Mouse (Mus musculus) brown adipose tissue, adult 24 weeks (tissue): ENCODE results near the gene Nxt1. TPM values are rescaled to one million over a fixed set of nuclear protein-coding genes. Genes with fewer than 3 reads are reported as not detected.

Experiments
- H3K27ac ChIP-seq: fragments of 200-500 bp; replicated peaks from 2 replicates; pipeline ENCODE4 v1.5.1; 2012; ENCODE audit warnings: low read depth, mild to moderate bottlenecking, low read length
- H3K4me1 ChIP-seq: fragments of 200-500 bp; 2 replicates; pipeline ENCODE4 v1.6.1; 2012; ENCODE audit warnings: low read length, mixed read lengths; ENCODE audit not compliant: control insufficient read depth, insufficient read depth, insufficient read length
- H3K4me3 ChIP-seq: fragments of 200-500 bp; 2 replicates; pipeline ENCODE4 v1.5.1; 2012; ENCODE audit warnings: low read depth, mild to moderate bottlenecking, low read length, moderate library complexity; ENCODE audit not compliant: insufficient read depth
- polyA plus RNA-seq: library from polyadenylated mRNA; stranded (reverse); fragments of >200 nt; gene quantifications from 2 replicates; pipeline ENCODE4 v1.2.4, GENCODE M21; 2012; ENCODE audit not compliant: missing spikeins, insufficient read depth, insufficient read length

Gene Nxt1
- 11.0 and 18.8 TPM in 2 replicates for polyA plus RNA-seq

DNA sequence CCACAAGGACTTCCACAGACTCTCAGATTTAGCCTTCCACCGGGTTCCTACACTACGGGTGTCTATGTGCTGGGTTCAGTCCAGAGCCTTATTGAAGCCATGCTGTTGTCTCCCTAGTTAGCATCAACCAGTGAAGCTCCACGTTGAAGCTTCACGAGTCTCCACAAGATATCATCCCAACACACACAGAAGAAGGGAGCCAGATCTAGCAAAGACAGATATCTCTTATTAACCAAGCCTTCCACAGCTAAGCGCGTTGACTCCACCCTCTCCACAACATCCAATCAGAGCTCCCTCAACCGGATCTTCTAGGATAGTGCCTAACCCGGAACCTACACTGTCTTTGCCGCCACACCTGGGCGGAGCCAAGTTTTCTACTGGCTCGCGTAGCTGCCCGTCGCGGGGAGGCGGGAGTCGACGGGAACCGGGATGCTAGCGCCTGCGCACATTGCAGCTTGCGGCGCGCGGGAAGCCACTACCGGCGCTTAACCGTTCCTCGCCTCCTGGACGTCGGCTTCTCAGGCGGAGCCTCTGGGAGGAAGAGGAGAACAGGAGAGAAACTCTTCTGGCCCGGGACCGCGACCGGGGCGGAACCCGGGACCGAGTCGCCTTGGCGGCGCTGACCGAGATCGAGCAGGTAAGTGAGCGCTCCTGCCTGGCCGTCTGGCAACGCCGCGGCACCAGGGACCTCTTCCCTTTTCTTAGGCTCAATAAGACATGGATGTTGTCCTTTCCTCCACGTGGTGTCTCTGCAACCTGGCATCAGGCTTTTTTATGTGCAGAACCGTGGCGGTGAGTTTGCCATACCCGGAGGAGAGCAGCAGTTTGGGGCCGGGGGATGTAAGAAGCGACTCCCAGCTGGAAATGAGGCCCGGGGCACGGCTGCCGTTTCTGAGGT is at the start of gene Nxt1:
Nxt1 (plus strand) TSS at position 403 of the 898 bp plus-strand sequence.
- Histone ChIP-seq H3K4me3 (peak within 1 kb of the TSS; percentile 80), H3K27ac (peak within 1 kb of the TSS; percentile 10; the same call in 1 of the 2 replicates), H3K4me1 (no peaks in the 10 kb centered on the region; the same call in 1 of the 2 replicates)

- Histone ChIP-seq H3K4me3 (no peak overlapping the region), H3K27ac (no peak overlapping the region), H3K4me1 (peaks cover 4% of the 10 kb centered on the region; the same call in 1 of the 2 replicates)
Observed at GRCm38 (mm10) chr2:148623067-148623466, 49.3 kb upstream of the Nxt1 start.

- Histone ChIP-seq H3K4me1 (peaks cover 4% of the 10 kb centered on the region; the same call in 1 of the 2 replicates), H3K4me3 (no peak overlapping the region), H3K27ac (no peak overlapping the region)
Observed at GRCm38 (mm10) chr2:148624484-148624883, 47.9 kb upstream of the Nxt1 start.

- Histone ChIP-seq H3K4me1 (peaks cover 13% of the 10 kb centered on the region), H3K27ac (peak overlapping the region; percentile 45), H3K4me3 (no peak overlapping the region)
Observed at GRCm38 (mm10) chr2:148627011-148627471, 45.4 kb upstream of the Nxt1 start.

GRCm38 (mm10) chr2:148631011-148631410 is 41.4 kb upstream of the Nxt1 start:
- H3K4me3 ChIP-seq, result no peak overlapping the region
- peaks cover 13% of the 10 kb centered on the region for H3K4me1 ChIP-seq
- peak overlapping the region; percentile 50; the same call in 1 of the 2 replicates for H3K27ac ChIP-seq

- peaks cover 13% of the 10 kb centered on the region for H3K4me1 ChIP-seq
- peak overlapping the region; percentile 50; the same call in 1 of the 2 replicates for H3K27ac ChIP-seq
- H3K4me3 ChIP-seq, result no peak overlapping the region
Observed at GRCm38 (mm10) chr2:148631602-148632001, 40.8 kb upstream of the Nxt1 start.

- H3K4me3 ChIP-seq, result no peak overlapping the region
- peaks cover 16% of the 10 kb centered on the region for H3K4me1 ChIP-seq
- H3K27ac ChIP-seq, result no peak overlapping the region
Observed at GRCm38 (mm10) chr2:148634466-148634865, 37.9 kb upstream of the Nxt1 start.

GRCm38 (mm10) chr2:148642610-148643370 is 29.6 kb upstream of the Nxt1 start:
- Histone ChIP-seq H3K27ac (peak overlapping the region; percentile 58), H3K4me1 (peaks cover 5% of the 10 kb centered on the region; the same call in 1 of the 2 replicates), H3K4me3 (no peak overlapping the region)

DNA sequence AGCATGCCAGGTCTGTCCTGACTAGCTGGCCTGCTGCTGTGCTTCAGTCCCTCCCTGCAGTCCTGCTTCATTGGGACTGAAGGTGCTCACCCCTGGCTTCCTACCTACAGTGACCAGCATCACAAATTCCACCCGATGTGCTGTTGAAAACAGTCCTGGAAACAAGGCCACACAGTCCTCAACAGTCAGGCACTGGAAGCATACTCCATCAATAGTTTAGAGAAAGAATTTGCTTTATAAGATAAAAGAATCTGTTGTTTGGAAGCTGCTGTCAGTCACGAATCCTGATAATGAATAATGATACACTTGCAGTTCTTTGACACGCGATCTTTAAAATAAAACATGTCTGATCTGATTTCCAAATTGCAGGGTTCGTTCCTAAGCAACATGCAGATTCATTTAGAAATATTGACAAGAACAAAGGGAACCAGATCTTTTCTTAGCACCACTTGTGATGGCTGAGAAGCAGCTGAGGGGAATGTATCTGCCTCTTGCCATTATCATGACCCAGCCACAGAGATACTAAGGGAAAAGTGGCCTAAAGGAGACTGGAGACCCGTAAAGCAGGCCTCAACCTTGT is 27.9 kb upstream of the Nxt1 start:
- Histone ChIP-seq H3K27ac (no peak overlapping the region), H3K4me3 (no peak overlapping the region)

DNA sequence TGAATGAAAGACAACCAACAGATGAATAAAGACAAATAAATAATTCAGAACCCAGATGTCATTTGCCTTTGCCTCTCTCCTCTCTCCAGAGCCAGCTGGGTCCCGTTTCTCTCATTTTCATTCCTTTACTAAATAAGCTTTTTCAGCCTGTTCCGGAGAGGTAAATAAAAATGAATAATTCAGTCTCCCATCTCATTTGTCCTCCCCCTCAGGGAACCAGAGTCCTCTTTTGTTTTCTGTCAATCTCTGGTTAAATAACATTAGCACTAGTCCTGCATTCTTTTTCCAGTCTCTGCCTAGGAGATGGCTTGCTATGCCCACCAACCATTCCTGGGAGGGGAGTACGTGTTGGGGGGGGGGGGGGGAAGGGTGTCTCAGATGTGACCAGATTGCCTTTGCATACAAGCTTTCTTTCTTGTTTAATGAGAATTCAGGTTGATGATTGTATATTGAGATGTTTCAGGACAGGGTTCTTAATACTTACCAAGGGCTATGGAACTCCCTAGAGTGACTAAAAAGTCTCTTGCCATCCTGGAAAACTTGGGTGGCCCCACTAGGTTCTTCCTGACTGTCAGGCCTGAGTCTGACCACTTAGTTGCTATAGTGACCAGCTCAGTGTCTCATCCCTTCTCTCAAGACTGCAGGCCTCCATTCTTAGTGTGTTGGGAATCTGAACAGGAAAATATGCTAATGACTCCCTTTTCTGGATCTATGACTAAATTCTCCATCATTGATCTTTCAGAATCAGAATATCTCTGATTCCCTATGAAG is 21.6 kb upstream of the Nxt1 start:
- Histone ChIP-seq H3K4me3 (no peak overlapping the region), H3K27ac (no peak overlapping the region), H3K4me1 (no peaks in the 10 kb centered on the region)

More for the DNA sequence above, 27.9 kb upstream of the Nxt1 start:
- 0 out of 2 replicates have a peak, but pooled peaks cover 5% of the 10 kb centered on the region for H3K4me1 ChIP-seq

- Histone ChIP-seq H3K4me3 (no peak overlapping the region), H3K27ac (no peak overlapping the region), H3K4me1 (no peaks in the 10 kb centered on the region)
Observed at GRCm38 (mm10) chr2:148654961-148655360, 17.4 kb upstream of the Nxt1 start.

GRCm38 (mm10) chr2:148663458-148663857 is 8.9 kb upstream of the Nxt1 start:
- Histone ChIP-seq H3K27ac (no peak overlapping the region), H3K4me3 (no peak overlapping the region), H3K4me1 (no peaks in the 10 kb centered on the region)

- Histone ChIP-seq H3K4me3 (no peak overlapping the region), H3K27ac (no peak overlapping the region), H3K4me1 (peaks cover 6% of the 10 kb centered on the region; the same call in 1 of the 2 replicates)
Observed at GRCm38 (mm10) chr2:148677801-148678200, 5.4 kb downstream of the Nxt1 start.

DNA sequence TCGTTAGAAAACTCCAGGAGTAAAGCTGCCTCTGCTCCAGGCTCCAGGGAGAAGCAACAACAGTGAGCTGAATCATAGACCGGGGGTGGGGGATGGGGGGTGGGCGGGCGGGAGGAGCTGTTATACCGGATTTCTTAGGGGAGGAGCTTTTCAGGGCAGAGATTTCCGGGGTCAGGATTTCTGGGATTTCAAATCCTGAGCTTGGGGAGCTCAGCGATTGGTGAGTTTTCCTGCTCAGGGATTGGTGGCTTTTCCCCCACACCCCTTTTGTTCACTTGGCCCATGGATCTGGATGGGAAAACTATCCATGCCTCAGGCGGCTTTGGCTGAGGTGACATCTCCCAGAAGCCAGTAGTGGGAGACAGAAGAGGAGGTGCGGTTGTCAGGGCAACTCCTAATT is 6.9 kb downstream of the Nxt1 start:
- Histone ChIP-seq H3K4me3 (peak overlapping the region; percentile 24; the same call in 1 of the 2 replicates), H3K4me1 (peaks cover 6% of the 10 kb centered on the region; the same call in 1 of the 2 replicates), H3K27ac (peak overlapping the region; percentile 74)
